Mouse (Mus musculus): Measurements from ENCODE around the gene Mllt11. TPM values are rescaled to one million over a fixed set of nuclear protein-coding genes. Genes with fewer than 3 reads are reported as not detected.

Gene Mllt11
- 5.8 TPM for polyA plus RNA-seq (2017; shearing (Covaris generic))

GRCm38 (mm10) chr3:95231298-95232221, at the start of gene Mllt11:
Gene Mllt11 (minus strand): TSS chr3:95232171.

GRCm38 (mm10) chr3:95281216-95282126, 49.5 kb upstream of the Mllt11 start, which contains the start of the genes Mindy1 and Prune1:
Gene Mindy1 (plus strand): TSS chr3:95281345.
Gene Prune1 (minus strand): TSS chr3:95282076.

GRCm38 (mm10) chr3:95250783-95251424, 18.9 kb upstream of the Mllt11 start, which contains the start of gene Bnipl:
Gene Bnipl (minus strand): TSS chr3:95251193.

GRCm38 (mm10) chr3:95241498-95241897, 9.5 kb upstream of the Mllt11 start, which contains the start of gene Gm128:
Gene Gm128 (minus strand): TSS chr3:95241598.

GRCm38 (mm10) chr3:95228148-95228893, 3.6 kb downstream of the Mllt11 start, which contains the start of gene Cdc42se1:
Gene Cdc42se1 (plus strand): TSS chr3:95228732.

GRCm38 (mm10) chr3:95217255-95218134, 14.5 kb downstream of the Mllt11 start, which contains the start of gene Gabpb2:
Gene Gabpb2 (minus strand): TSS chr3:95217916.

Other genes with a start within 250 kb of the Mllt11 start
- gene Zfp687, start 216.7 kb downstream of the Mllt11 start, polyA plus RNA-seq (2017; shearing (Covaris generic)) = 52.1 TPM
- 264 TPM for gene Psmd4, start 189.6 kb downstream of the Mllt11 start, polyA plus RNA-seq (2017; shearing (Covaris generic))
- gene Pip5k1a, start 125.2 kb downstream of the Mllt11 start, polyA plus RNA-seq (2017; shearing (Covaris generic)) = 34.8 TPM
- 81.8 TPM for gene Vps72, start 121.1 kb downstream of the Mllt11 start, polyA plus RNA-seq (2017; shearing (Covaris generic))
- 0.66 TPM for gene Tmod4, start 107.7 kb downstream of the Mllt11 start, polyA plus RNA-seq (2017; shearing (Covaris generic))
- gene Scnm1, start 98.2 kb downstream of the Mllt11 start, polyA plus RNA-seq (2017; shearing (Covaris generic)) = 70.8 TPM
- 26.1 TPM for gene Lysmd1, start 98.1 kb downstream of the Mllt11 start, polyA plus RNA-seq (2017; shearing (Covaris generic))
- 199 TPM for gene Tnfaip8l2, start 89.8 kb downstream of the Mllt11 start, polyA plus RNA-seq (2017; shearing (Covaris generic))
- gene Sema6c, start 71.7 kb downstream of the Mllt11 start, polyA plus RNA-seq (2017; shearing (Covaris generic)) = 1.1 TPM
- 29.2 TPM for gene Gabpb2, start 14.3 kb downstream of the Mllt11 start, polyA plus RNA-seq (2017; shearing (Covaris generic))
- gene Cdc42se1, start 3.4 kb downstream of the Mllt11 start, polyA plus RNA-seq (2017; shearing (Covaris generic)) = 249 TPM
- gene Gm128, start 9.4 kb upstream of the Mllt11 start, polyA plus RNA-seq (2017; shearing (Covaris generic)) = 0.25 TPM
- not detected for gene Bnipl, start 19.0 kb upstream of the Mllt11 start, polyA plus RNA-seq (2017; shearing (Covaris generic))
- gene Mindy1, start 49.2 kb upstream of the Mllt11 start, polyA plus RNA-seq (2017; shearing (Covaris generic)) = 17.1 TPM
- gene Prune1, start 49.9 kb upstream of the Mllt11 start, polyA plus RNA-seq (2017; shearing (Covaris generic)) = 5.5 TPM
- 0.67 TPM for gene Anxa9, start 75.0 kb upstream of the Mllt11 start, polyA plus RNA-seq (2017; shearing (Covaris generic))
- gene Cers2, start 82.6 kb upstream of the Mllt11 start, polyA plus RNA-seq (2017; shearing (Covaris generic)) = 197 TPM
- 24.2 TPM for gene Setdb1, start 125.0 kb upstream of the Mllt11 start, polyA plus RNA-seq (2017; shearing (Covaris generic))
- gene 4930558C23Rik, start 170.7 kb upstream of the Mllt11 start, polyA plus RNA-seq (2017; shearing (Covaris generic)) = not detected
- gene Arnt, start 202.2 kb upstream of the Mllt11 start, polyA plus RNA-seq (2017; shearing (Covaris generic)) = 63.5 TPM